Mouse (Mus musculus) spleen, postnatal 4 days (tissue): ENCODE data around the gene Mfsd14b.

Experiments
- DNase-seq, 2 experiments: peaks; one replicate each; pipeline ENCODE4 v3.0.0; 2022; ENCODE audit warnings: low spot score in 2 of 2

Gene Mfsd14b

DNA sequence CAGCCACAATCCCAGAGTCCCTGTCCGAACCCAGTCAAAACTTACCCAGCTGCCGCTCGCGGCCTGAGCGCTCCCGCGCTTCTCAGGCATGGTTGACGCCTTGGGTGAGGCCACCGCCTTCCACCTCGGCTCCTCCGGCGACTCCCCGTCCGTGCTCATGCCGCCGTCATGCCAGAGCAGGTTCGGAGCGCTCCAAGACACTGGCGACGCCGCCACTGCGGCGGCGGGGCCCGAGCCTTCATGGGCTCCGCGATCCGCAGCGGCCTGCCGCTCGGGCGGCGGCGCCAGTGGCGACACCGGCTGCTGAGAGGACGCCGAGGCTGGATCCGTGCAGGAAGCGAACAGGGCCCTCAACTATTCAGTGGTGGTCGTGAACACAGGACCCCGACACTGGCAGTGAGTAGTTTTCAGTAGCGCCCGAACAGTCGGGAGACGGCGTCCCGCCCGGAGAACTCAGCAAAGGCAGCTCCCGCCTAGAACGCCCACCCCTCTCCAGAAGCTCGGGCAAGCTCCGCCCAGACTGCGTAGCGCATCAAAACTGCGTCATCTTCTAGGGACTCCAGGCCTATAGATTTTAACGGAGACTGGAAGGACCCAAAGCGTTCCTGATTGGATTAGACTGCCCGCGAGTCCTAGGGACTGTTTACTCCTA lies at the start of gene Mfsd14b:
TSS of gene Mfsd14b (minus strand) at position 517 of the 652 bp plus-strand sequence.
- peak; percentile 83 to 90 for DNase-seq

DNA sequence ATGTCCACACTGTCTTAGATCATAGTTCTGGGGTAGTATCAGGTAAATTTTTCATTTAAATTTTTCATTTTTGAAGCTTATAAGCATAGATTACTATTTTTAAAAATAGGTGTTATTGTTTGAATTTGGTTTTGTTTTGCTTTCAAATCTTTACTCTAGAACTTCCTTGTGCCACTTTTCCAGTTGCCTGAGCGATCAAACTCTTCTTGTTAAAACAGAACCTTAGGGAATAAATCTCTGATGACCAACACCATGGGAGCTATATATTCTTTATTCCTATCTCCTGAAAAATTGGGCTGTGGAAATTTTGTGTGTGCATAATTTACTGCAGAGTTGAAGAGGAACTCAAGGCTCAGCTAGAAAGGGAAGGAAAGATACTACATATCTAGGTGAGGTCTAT lies 37.2 kb upstream of the Mfsd14b start, which contains the start of gene Olfr466:
TSS of gene Olfr466 (plus strand) at position 301 of the 400 bp plus-strand sequence.
- no peak for DNase-seq

DNA sequence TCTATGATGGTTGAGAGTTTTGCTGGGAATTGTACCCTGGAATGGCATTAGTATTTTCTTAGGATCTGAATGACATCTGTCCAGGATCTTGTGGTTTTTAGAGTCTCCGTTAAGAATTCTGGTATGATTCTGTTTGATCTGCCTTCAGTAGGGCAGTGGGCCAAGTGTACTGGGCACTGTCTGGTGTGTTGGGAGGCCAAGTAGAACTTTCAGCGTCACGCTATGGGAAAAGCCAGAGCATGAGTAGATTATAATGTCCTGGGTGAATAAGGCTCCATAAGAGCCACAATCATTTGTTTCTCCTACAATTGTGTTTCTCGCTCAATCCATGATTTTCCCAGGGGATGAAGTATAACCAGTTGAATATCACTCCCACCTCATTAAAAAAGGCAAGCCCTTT lies 25.0 kb upstream of the Mfsd14b start, which contains the start of gene Olfr465-ps1:
TSS of gene Olfr465-ps1 (plus strand) at position 301 of the 400 bp plus-strand sequence.
- DNase-seq = no peak

DNA sequence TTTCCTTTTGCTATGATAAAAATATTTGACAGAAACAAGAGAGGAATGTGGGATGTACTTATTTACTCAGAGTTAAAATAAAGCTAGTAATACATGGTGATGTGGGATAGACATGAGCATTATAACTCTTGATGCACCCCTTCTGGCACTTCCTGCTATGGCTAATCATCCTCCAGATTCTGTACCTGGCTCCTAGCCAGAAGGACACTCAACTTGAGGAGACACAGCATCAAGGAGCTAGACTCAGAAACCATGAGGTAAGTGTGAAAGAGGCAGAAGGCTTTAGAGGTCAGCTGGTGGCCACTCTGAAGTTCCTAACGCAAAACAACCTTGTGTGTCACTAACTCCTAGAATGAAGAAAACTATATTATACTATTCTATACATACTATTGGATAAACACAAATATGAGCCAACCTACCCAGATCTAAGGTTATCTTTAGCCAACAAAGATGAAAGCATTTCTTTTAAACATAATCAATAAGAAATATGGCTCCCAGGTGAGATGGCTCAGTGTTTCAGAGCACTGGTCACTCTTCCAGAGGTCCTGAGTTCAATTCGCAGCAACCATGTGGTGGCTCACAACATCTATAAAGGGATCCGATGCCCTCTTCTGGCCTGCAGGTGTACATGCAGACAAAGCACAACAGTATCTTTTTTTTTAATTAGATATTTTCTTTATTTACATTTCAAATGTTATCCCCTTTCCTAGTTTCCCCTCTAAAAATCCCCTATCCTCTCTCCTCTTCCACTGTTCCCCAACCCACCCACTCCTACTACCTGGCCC lies 14.5 kb upstream of the Mfsd14b start:
- peak in 1 of 2 experiments; percentile 23 for DNase-seq

DNA sequence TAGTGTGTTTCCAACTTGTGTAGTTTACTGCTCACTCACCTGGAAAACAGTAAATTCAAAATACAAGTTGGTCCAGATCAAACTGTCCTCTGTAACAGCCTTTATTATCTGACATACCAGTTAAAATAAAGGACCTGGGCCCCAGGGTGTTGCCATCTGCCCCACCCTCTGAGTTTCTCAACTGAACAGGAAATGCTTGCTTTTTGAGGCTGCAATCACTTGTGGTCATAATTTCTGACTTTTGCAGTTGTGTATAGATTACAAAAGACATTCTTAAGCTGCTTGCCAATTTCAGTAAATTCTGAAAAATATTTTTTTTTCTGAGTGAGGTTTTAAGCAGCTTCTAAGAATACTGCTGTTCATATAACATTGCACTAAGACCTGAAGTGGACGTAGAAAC lies 9.3 kb upstream of the Mfsd14b start:
- DNase-seq = peak in 1 of 2 experiments; percentile 30

DNA sequence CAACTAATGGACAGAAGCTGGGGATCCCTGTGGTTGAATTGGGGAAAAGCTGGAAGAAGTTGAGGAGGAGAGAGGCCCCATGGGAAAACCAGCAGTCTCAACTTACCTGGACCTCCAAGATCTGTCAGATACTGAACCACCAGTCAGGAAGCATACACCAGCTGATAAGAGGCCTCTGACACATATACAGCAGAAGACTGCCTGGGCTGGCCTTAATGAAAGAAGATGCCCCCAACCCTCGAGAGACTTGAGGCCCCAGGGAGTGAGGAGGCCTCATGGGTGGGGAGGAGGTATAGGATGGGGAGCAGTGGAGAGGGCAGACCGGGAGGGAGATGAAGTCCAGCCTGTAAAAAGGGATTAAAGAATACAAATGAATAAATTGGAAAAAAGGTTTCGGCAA lies 8.2 kb upstream of the Mfsd14b start:
- DNase-seq = no peak

DNA sequence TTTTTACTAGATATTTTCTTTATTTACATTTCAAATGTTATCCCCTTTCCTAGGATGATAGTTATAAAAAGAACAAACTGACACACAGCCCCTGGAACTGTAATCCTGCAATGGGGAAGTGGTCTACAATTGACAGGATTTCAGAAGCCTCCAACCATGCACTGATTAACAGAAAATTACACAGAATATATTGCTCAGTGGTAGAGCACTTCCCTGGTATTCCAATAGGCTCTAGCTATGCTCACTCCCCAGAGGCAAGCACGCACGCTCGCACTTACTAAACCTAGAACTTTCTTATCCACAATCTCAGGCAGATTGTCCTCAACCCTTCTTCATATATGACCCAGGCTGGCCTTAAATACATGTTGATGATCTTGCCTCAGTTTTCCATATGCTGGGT lies 464 bp upstream of the Mfsd14b start:
- no peak for DNase-seq

DNA sequence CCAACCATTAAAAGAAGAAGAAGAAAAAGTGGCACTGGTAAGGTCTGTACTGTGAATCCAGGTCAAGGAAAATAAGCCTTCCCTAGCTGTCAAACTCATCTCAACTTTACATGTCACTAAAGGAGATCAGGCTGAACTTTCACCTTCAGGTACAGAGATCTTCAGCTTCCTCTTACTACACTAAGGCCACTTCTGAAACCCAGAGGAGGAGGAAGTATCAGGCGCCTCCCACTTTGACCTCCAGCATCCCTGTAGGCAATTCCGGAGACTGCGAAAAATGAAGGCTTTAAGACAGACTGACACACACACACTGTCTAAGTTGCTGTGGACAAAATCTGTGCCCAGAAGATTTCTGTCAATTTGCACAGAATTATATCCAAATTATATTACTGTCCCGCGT lies 814 bp downstream of the Mfsd14b start:
- peak; percentile 35 to 66 for DNase-seq

DNA sequence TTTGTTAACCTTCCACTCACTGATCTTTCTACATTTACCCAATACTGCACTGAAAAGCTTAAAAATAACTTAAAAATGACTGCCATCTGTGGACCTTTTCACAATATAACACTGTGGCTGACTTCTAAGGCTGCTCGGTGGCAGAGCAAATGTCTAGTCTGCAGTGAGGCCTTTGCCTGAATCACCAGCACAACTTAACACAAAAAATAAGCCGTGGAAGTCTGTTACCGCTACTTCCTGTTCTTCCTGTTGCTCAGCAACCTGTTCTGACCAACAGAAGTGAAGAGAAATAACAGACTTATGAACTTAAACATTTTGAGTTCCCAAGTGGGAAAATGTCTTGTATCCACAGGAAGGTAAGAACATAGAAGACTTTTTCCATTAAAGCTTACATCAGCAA lies 11.5 kb downstream of the Mfsd14b start:
- no peak for DNase-seq

DNA sequence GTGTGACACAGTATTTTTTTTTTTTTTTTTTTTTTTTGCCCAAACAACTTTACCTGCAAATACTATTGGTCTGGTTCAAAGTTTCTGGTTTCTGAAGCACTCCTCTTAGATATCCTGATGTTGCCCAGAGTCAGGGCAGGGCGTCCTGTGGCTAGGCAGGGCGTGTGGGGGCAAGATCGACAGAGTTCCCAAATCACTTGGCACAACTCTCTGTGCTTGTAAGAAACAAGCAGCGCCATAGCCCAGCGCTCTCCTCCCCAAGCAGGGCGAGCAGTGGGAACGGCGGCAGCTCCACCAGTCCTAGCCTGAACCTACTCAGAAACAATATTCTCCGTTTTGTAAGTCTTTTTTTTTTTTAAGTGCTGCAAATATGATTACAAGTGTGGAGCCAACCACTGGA lies 12.1 kb downstream of the Mfsd14b start:
- DNase-seq = no peak

DNA sequence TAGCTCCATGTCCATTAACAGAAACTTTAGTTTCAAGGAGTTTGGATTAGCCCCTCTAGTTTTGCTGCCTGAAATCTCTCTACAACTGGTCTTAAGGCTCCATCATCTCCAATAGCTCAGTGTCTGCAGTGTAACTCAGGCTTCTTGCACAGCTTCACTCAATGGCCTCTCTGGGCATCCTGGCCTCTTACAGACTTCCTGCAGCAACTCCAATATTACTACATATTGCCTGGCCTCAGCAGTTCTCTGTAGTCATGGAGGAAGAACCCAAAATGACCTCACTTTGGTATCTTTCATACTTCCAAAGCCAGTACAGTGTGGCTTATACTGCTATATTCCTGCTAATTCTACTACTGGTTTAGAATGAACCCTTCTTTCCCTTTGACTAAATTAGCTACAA lies 15.8 kb downstream of the Mfsd14b start:
- DNase-seq = no peak

DNA sequence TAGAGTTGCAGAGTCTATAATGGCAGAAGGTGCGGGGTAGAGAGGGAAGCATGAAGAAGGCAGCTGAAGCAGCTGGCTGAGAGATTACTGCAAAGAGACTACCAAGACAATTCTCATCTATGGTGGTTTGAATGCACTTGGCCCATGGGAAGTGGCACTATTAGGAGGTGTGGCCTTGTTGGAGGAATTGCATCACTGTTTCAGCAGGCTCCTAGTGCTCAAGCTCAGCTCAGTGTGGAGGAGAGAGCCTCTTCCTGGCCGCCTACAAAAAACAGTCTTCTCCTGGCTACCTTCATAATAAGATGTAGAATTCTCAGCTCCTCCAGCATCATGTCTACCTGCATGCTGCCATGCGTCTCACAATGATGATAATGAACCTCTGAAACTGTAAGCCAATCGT lies 16.9 kb downstream of the Mfsd14b start:
- no peak for DNase-seq

DNA sequence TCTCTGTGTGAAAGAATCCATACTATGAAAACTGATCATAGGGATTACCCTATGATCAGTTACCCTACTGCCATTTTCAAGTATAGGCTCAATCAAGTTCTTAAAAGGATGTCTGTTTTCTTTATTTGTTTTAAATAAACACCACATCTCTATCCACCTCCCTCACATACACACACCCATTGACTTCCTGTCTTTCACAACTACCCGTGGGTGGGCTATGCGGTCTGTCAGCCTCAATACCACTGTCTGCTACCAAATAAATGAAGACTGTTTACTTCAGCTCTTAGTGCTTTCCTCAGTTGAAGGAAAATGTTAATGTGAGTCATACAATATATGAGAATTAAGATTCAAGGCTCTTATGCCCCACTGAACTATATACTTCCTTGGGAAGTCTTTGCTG lies 42.8 kb downstream of the Mfsd14b start:
- no peak for DNase-seq

DNA sequence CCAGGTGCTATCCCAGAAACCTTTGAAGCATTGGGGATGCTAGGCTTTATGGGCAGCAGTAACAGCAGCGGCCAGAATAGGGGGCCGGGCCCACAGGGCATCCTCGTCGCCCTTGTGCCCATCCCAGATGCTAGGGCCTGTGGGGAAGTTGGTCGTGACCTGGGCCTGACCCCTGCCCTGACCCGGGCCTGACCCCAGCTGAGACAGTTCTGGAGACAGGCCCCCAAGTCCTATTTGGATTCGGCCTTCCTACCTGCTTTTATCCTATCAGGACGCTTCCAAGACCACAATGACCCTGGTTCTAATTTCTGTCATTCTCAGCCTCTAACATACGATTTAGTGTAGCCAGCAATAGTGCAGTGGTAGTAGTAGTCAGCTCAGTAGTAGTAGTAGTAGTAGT lies 60.1 kb downstream of the Mfsd14b start, which contains the start of gene Prss47:
TSS of gene Prss47 (minus strand) at position 101 of the 400 bp plus-strand sequence.
- DNase-seq = no peak

DNA sequence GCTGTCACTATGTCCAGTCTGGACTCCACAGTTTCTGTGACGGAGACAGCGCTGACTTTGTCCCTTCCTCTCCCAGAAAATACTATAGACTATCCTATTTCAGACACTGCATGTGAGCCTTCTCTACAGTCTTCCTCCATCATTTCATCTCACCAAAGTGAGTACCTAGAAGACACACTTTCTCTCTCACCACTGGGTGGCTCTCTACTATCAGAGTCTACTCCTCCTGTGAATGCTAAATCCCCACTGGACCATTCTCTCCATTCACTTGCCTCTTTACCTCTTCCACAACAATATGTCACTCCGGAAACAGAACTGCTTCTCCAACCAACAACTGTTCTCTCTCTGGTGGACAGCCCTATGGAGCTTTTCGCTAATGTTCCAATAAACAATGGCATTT lies 77.7 kb downstream of the Mfsd14b start:
- DNase-seq = no peak

DNA sequence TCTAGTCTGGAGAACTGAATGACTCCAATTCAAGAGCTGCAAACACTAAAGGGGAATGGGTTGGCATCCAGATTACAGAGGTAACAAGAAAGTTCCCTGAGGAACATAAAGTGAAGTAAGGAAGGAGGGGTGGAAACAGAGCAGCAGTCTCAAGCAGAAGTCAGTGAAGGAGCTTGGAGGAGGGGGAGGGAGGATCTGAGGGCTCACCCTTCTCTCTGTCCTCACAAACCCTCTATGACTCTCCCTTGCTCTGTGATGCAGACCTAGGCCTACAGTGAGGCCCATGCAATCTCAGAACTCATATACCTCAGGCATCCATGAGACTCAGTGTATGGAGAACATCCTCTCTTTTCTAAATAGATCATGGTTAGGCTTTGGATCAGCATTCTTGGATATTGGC lies 80.0 kb downstream of the Mfsd14b start, which contains the start of gene Spata31d1c:
TSS of gene Spata31d1c (plus strand) at position 301 of the 400 bp plus-strand sequence.
- no peak for DNase-seq
